ENCODE assay signal across 25 mouse cellular contexts in genomic region chr2:153278357-153278756, GRCm38 (mm10). TPM values are rescaled to one million over a fixed set of nuclear protein-coding genes. Genes with fewer than 3 reads are reported as not detected.
A peak's percentile ranks its signal among the peaks of the same experiment; 100 is the strongest.
DNase-seq lines count a peak whose midpoint lies in the region.
"Had no signal": no experiment of that assay in that cellular context is flagged by ENCODE, and none has a peak within 500 bp of the region (broad histone marks: within the 10 kb centered on the region; RNA-seq: fewer than 3 reads in every experiment).

No protein-coding gene starts in this region.

- H3K9me3 ChIP-seq in midbrain, embryonic 10.5 days (replicated peaks) = no peaks in the 10 kb centered on the region
- H3K9me3 ChIP-seq: embryonic facial prominence, embryonic 15.5 days; hindbrain, embryonic 10.5 days; limb, embryonic 15.5 days; liver, embryonic 15.5 days; lung, embryonic 15.5 days; neural tube, embryonic 12.5 days had no signal

- no peaks in the 10 kb centered on the region for H3K27me3 ChIP-seq in midbrain, embryonic 10.5 days (ENCODE audit: low read depth, poor library complexity, severe bottlenecking)
- H3K27me3 ChIP-seq: embryonic facial prominence, embryonic 15.5 days; heart, embryonic 12.5 days; limb, embryonic 15.5 days; liver, embryonic 15.5 days; lung, embryonic 15.5 days; neural tube, embryonic 12.5 days had no signal

- WGBS in midbrain, embryonic 10.5 days = 92% methylated on average over 5 of the region's 5 CpGs

- no peaks in the 10 kb centered on the region for H3K36me3 ChIP-seq in midbrain, embryonic 10.5 days
- H3K36me3 ChIP-seq: embryonic facial prominence, embryonic 15.5 days; heart, embryonic 12.5 days; hindbrain, embryonic 10.5 days; limb, embryonic 15.5 days; liver, embryonic 15.5 days; lung, embryonic 15.5 days; neural tube, embryonic 12.5 days had no signal

- no peak overlapping the region for H3K4me3 ChIP-seq in midbrain, embryonic 10.5 days
- H3K4me3 ChIP-seq: embryonic facial prominence, embryonic 15.5 days; heart, embryonic 12.5 days; hindbrain, embryonic 10.5 days; limb, embryonic 15.5 days; liver, embryonic 15.5 days; lung, embryonic 15.5 days; neural tube, embryonic 12.5 days had no signal

- peak; percentile 86 for DNase-seq in CD4-positive, CD25-positive, alpha-beta regulatory T cell, adult 2 months (ENCODE audit: low read depth, low spot score)
- peak; percentile 88 for DNase-seq in T-cell, adult 2 months (ENCODE audit: low spot score)
- DNase-seq in thymus, adult 18-20 months = peak; percentile 49 to 76
- DNase-seq in thymus, postnatal 36 days = peak; percentile 69 to 78
- DNase-seq in layer of hippocampus, postnatal 14 days (ENCODE audit: low spot score in 2 of 2) = no peak
- no peak for DNase-seq in lung, postnatal 36 days
- DNase-seq in midbrain, embryonic 10.5 days (ENCODE audit: low spot score) = no peak
- DNase-seq: adrenal gland, postnatal 36 days; cerebellum, adult 9-10 months; gastrocnemius, postnatal 10 days; heart, adult 11 months; heart, postnatal 10 days; kidney, adult 11 months; left cerebral cortex, postnatal 4 days; lung, postnatal 4 days; right cerebral cortex, postnatal 4 days had no signal

- no peak overlapping the region for H3K27ac ChIP-seq in midbrain, embryonic 10.5 days (replicated peaks)
- H3K27ac ChIP-seq: embryonic facial prominence, embryonic 15.5 days; hindbrain, embryonic 10.5 days; hindbrain, postnatal 0 days; kidney, postnatal 0 days; limb, embryonic 15.5 days; liver, embryonic 15.5 days; lung, embryonic 15.5 days; neural tube, embryonic 12.5 days had no signal

- peaks cover 9% of the 10 kb centered on the region for H3K4me1 ChIP-seq in midbrain, embryonic 10.5 days
- H3K4me1 ChIP-seq: lung, embryonic 15.5 days; neural tube, embryonic 12.5 days had no signal

RNA-seq across cellular contexts. Expression of gene Kif3b, which starts 12.9 kb away (rescaled TPM):
- total RNA-seq in layer of hippocampus, postnatal 14 days (2021) = 10 to 100 TPM; 63.5 to 69.2 TPM
- 7.0 TPM in 2 replicates for polyA plus RNA-seq in midbrain, embryonic 10.5 days (2016; fragmentation: Nextera tagmentation; extraction: Ambion mirVana)

RNA-seq across cellular contexts. Expression of gene Pofut1, which starts 37.0 kb away (rescaled TPM):
- 10 to 100 TPM; 16.0 to 18.0 TPM for total RNA-seq in layer of hippocampus, postnatal 14 days (2021)
- 5.9 and 6.3 TPM in 2 replicates for polyA plus RNA-seq in midbrain, embryonic 10.5 days (2016; fragmentation: Nextera tagmentation; extraction: Ambion mirVana)

RNA-seq across cellular contexts. Expression of gene Plagl2, which starts 37.1 kb away (rescaled TPM):
- 1 to 10 TPM; 4.5 to 5.3 TPM for total RNA-seq in layer of hippocampus, postnatal 14 days (2021)
- polyA plus RNA-seq in midbrain, embryonic 10.5 days (2016; fragmentation: Nextera tagmentation; extraction: Ambion mirVana) = 29.1 and 29.4 TPM in 2 replicates

RNA-seq across cellular contexts. Expression of gene Tspyl3, which starts 53.1 kb away (rescaled TPM):
- total RNA-seq in layer of hippocampus, postnatal 14 days (2021) = 10 to 100 TPM; 25.7 to 26.1 TPM
- 7.3 and 8.1 TPM in 2 replicates for polyA plus RNA-seq in midbrain, embryonic 10.5 days (2016; fragmentation: Nextera tagmentation; extraction: Ambion mirVana)

Comparison
In these comparisons a context has a peak if more than half of its experiments do, and no peak if none do; other contexts are left out.
1. DNase-seq: peak in CD4-positive, CD25-positive, alpha-beta regulatory T cell, adult 2 months (single experiment), T-cell, adult 2 months (single experiment), thymus, adult 18-20 months (2 of 2) and thymus, postnatal 36 days (2 of 2); none in layer of hippocampus, postnatal 14 days (0 of 2), lung, postnatal 36 days (single experiment) and midbrain, embryonic 10.5 days (single experiment).